Mouse (Mus musculus): ENCODE measurements around the gene Ppih. TPM values are rescaled to one million over a fixed set of nuclear protein-coding genes. Genes with fewer than 3 reads are reported as not detected.

The Ppih gene
- polyA plus RNA-seq (2017; shearing (Covaris generic)), result 10 to 100 TPM; 38.7 to 42.8 TPM

GRCm38 (mm10) chr4:119320131-119320830, at the start of gene Ppih:
Gene Ppih (minus strand): TSS chr4:119320546.
- ATAC-seq, result peak; percentile 99

DNA sequence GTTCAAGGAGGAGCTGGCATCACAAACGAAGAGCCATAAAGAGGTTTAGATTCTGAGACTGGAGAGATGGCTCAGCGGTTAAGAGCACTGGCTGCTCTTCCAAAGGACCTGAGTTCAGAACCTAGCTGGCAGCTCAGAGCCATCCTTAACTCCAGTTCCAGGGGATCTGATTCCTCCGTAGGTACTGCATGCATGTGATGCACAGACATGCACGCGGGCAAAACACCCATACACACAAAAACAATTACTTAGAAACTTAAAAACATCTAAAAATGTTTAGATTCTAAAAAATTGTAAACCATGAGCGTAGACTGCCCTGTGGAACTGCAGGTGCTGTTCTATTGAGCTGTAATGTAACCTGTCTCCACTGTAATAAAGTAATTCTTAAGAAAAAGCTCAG, 49.1 kb upstream of the Ppih start:
- no peak for ATAC-seq

DNA sequence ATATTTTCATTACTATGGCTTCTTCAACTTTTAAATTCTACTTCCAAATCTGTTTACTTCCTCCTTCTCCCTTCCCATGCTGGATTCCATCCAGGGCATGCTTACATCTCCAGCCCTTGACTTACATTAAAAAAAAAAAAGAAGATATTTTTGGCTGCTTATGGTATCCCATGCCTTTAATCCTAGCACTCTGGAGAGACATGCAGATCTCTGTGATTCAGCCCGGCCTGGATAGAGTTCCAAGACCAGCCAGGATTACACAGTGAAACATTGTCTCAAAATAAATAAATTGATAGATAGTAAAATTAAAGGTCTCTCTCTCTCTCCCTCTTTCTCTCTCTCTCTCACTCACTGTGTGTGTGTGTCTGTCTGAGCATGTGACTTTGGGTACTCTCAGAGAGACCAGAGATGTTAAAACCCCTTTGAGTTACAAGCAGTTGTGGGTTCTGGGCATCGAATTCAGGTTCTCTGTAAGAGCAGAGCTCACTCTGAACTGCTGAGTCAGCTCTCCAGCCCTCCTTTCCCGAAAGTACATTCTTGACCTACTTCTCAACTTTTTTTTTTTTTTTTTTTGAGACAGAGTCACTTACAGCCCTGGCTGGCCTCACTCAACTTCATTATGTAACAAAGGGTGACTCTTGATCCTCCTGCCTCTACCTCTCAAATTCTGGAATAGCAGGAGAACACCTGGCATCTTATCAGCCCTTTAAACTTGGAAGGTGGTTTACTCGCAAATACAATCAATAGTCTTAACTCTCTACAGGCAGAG, 46.6 kb upstream of the Ppih start:
- ATAC-seq, result no peak

DNA sequence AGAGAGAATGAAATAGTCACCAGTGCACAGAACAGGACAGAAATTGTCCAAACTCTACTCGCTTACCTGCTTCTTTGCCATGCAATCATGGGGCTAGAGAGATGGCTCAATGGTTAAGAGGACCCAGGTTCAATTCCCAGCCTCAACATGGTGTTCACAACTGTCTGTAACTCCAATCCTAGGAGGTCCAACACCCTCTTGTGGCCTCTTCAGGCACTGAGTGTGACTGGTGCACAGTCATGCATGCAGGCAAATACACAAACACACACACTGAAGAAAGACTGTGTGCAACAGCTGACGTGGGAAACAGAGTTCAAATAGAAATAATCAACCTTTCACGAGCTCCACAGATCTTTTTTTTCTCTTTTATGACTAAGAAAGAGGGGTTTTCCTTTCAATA, 41.9 kb upstream of the Ppih start:
- ATAC-seq, result no peak

DNA sequence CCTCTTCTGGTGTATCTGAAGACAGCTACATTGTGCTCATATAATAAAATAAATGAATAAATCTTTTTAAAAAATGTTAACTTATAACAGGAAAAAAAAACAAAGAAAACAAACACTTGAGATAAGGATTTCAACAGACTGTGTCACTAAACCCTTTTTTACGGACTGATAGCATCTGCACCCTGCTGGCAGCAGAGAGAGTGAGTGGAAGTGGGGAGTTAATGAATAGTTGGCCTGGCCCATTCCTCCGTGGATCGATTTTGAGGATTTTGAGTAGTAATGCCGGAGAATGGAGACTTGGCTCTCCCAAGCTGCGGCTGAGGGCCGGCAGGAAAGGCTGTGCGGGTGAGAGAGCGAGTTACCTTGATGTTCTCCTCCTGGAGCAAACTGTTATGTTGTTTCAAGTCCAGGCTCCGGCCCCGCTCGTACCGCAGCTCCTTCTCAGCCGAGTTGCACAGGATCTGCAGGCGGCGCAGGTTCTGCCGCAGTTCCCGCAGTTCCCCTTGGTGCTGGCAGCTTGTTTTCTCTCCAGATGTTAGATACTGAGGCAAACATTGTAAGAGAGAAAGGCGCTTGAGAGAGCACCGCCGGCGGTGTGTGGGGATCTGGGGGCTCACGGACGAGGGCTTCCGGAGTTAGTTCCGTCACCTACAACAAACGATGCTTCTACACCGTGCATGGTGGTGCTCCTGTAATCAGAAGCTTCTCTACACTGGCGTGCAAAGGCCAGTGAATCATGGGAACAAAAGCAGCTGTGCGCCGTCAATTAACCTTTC, 39.0 kb upstream of the Ppih start:
- ATAC-seq, result peak; percentile 71

GRCm38 (mm10) chr4:119345508-119345907, 25.2 kb upstream of the Ppih start:
- no peak for ATAC-seq

- ATAC-seq, result peak; percentile 69
Observed at GRCm38 (mm10) chr4:119338861-119339361, 18.6 kb upstream of the Ppih start.

GRCm38 (mm10) chr4:119338422-119338821, 18.1 kb upstream of the Ppih start:
- no peak for ATAC-seq

DNA sequence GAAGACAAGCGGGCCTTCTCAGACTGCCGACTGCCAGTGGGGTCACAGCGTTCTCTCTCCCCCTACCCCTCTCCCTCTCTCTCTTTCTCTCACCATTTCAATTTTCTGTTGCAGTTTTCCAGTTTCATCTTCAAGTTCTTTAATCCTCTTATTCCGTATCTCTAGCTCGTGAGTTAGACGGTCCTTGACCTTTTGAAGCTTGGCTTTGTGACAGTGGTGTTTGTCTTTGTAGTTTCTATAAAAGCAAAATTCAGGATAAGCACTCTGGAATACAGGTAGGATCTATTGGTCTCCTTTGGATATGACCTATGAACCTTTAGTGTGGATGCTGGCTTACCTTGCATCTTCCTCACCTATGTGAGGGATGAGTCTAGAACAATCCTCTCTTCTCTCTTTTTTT, 13.1 kb upstream of the Ppih start:
- ATAC-seq, result no peak

GRCm38 (mm10) chr4:119320896-119321550, 677 bp upstream of the Ppih start:
- no peak for ATAC-seq

GRCm38 (mm10) chr4:119313756-119314155, 6.6 kb downstream of the Ppih start:
- no peak for ATAC-seq

GRCm38 (mm10) chr4:119305418-119305817, 14.9 kb downstream of the Ppih start:
- no peak for ATAC-seq

- no peak for ATAC-seq
Observed at GRCm38 (mm10) chr4:119303291-119303690, 17.1 kb downstream of the Ppih start.

- ATAC-seq, result no peak
Observed at GRCm38 (mm10) chr4:119301777-119302176, 18.6 kb downstream of the Ppih start.

GRCm38 (mm10) chr4:119300761-119301160, 19.6 kb downstream of the Ppih start:
- ATAC-seq, result no peak

GRCm38 (mm10) chr4:119297361-119297760, 23.0 kb downstream of the Ppih start:
- no peak for ATAC-seq

- no peak for ATAC-seq
Observed at GRCm38 (mm10) chr4:119295134-119295453, 25.3 kb downstream of the Ppih start.

DNA sequence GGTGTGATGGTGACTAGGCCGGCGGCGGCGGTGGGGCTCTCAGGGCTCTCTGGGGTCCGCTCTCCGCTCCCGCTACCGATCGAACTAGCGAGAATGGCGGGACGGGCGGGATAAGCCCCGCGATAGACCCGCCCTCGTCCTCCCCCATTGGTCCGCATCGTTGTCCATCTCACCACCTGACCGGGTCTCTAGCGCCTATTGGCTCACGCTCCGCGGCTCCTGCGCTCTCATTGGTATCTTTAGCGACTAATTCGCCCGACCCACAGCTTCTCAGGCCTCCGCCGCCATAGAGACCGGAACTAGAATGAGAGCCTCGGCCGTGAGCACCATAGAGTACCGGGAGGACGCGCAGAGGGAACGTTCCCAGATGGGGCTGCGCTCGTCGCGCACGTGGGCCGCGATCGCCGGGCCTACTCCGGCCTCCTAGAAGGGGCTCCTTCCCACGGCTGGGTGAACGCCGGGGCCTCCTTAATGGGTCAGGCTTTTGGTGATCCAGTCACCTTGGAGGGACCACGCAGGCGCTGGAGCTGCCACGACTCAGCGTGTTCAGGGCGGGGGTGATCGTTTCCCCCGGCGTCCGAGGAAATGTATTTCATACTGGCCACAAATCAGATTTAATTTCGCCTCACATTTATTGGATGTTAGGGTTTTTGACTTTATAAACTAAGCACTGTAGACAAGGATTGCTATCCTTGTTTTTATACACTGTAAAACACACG, 25.8 kb downstream of the Ppih start, which contains the start of gene Ybx1:
Ybx1 (minus strand) TSS at position 190 of the 719 bp plus-strand sequence.
- ATAC-seq, result peak; percentile 98

DNA sequence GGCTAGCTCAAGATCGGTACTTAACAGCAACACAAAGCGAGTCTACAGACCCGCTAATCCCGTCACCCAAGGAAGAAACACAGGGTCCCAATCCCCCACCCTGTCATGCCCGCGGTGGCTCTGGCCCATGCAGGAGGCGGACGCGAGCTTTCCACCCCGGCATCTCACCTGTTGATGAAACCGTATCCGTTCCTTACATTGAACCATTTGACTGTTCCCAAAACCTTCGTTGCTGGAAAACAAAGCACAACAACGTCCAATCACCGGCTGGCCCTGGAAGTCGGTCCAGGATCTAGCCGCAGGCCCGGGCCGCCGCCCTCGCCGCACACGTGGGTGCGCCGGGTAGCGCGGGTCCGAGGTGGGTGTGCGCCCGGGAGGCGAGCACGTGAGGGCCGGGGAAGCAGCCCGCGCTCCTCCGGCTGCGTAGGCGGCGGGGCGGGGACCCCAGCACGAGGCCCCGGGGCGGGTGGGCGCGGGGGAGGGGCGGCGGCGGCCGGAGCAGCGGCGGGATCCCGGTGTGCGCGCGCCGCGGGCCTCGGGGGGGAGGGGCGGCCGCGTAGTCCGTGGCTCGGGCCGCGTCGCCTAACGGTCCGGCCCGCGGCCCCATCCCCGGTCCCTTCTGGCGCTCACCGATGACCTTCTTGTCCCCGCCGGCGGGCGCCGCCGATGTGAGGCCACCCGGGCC, 26.6 kb downstream of the Ppih start:
- ATAC-seq, result no peak

DNA sequence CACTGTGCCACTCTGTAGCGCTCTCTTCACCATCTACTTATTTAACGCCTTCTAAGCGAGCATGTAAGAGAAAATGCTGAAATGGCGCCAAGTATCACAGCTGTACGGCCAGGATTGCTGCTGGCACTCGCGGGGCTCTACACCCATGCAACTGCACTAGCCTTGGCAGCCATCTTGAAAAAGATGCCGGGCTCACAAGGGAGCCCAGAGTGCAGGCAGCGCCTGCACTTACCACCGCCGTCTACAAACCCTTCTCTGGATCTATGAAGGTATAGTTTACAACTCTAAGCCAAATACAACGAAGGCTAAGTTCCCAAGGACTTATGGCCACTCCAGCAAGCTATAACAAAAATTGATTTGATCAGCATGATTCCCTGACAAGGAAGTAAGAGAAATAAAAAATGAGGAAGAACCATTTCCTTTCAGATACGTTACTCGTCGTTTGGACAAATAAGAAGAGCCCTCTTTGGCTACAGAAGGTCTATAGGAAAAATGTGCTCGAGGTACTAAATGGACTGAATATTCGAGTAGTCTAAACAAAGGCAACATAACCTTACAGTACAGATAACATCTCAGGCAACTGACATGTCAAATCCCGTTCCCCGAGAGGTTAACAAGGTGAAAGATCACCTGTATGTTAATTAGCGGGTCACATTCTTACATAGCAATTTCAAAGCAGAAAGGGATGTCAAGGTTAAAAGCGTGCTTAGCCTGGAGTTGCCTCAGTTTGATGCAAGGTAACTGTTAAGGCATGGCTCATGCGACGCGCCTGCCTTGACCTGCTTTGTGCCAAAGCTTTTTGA, 27.4 kb downstream of the Ppih start:
- ATAC-seq, result no peak
